ENCODE assay signal across 21 mouse cellular contexts in genomic region chr11:107386481-107386880, GRCm38 (mm10).
"Had no signal": no experiment of that assay in that cellular context is flagged by ENCODE, and none has a peak within 500 bp of the region (broad histone marks: within the 10 kb centered on the region; RNA-seq: fewer than 3 reads in every experiment).

No protein-coding gene starts in this region.

- H3K9me3 ChIP-seq: kidney, embryonic 15.5 days; liver, embryonic 13.5 days; neural tube, embryonic 12.5 days; neural tube, embryonic 15.5 days; stomach, embryonic 15.5 days had no signal

- H3K9ac ChIP-seq: kidney, embryonic 15.5 days; liver, embryonic 13.5 days; neural tube, embryonic 12.5 days; neural tube, embryonic 15.5 days; stomach, embryonic 15.5 days had no signal

- H3K27ac ChIP-seq: kidney, embryonic 15.5 days; layer of hippocampus, adult 2 months; left cerebral cortex, adult 2 months; liver, embryonic 13.5 days; neural tube, embryonic 12.5 days; neural tube, embryonic 15.5 days; stomach, embryonic 15.5 days had no signal

- H3K36me3 ChIP-seq: kidney, embryonic 15.5 days; liver, embryonic 13.5 days; neural tube, embryonic 12.5 days; neural tube, embryonic 15.5 days; stomach, embryonic 15.5 days had no signal

- DNase-seq: kidney, postnatal 10 days; kidney, postnatal 4 days; layer of hippocampus, adult 9-11 months; layer of hippocampus, postnatal 36 days; liver, embryonic 13.5 days; lung, adult 2 months; lung, postnatal 14 days; lung, postnatal 4 days; midbrain, embryonic 14.5 days; retina, postnatal 1 day; right cerebral cortex, postnatal 25 days; spleen, adult 18-20 months; thymus, adult 18-20 months; thymus, postnatal 36 days had no signal

- H3K4me2 ChIP-seq: kidney, embryonic 15.5 days; liver, embryonic 13.5 days; midbrain, embryonic 11.5 days; neural tube, embryonic 12.5 days; neural tube, embryonic 15.5 days; stomach, embryonic 15.5 days had no signal

- H3K4me1 ChIP-seq: kidney, embryonic 15.5 days; liver, embryonic 13.5 days; stomach, embryonic 15.5 days had no signal

- H3K27me3 ChIP-seq: kidney, embryonic 15.5 days; liver, embryonic 13.5 days; neural tube, embryonic 12.5 days; neural tube, embryonic 15.5 days; stomach, embryonic 15.5 days had no signal

- H3K4me3 ChIP-seq: kidney, embryonic 15.5 days; layer of hippocampus, adult 2 months; left cerebral cortex, adult 2 months; liver, embryonic 13.5 days; neural tube, embryonic 12.5 days; neural tube, embryonic 15.5 days; stomach, embryonic 15.5 days had no signal
